In the genomic region with DNA sequence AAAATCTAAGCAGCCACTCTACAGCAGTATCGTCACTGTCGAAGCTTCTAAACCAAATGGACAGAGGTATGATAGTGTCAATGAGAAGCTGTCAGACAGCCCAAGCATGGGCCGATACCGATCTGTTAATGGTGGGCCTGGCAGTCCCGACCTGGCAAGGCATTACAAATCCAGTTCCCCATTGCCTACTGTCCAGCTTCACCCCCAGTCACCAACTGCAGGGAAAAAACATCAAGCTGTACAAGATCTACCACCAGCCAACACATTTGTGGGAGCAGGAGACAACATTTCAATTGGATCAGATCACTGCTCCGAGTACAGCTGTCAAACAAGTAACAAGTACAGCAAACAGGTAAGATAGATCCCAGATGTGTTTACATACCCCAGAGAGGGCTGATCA, we compare ENCODE assay signal across 8 mouse cellular contexts. TPM values are rescaled to one million over a fixed set of nuclear protein-coding genes. Genes with fewer than 3 reads are reported as not detected.
DNase-seq lines count a peak whose midpoint lies in the region; ATAC-seq and TF ChIP-seq lines count a peak whose summit lies in the region.

No protein-coding gene starts in this region.

- H3K27ac ChIP-seq in kidney, embryonic 16.5 days (ENCODE audit: low read length): no peak overlapping the region
- H3K27ac ChIP-seq in embryonic facial prominence, embryonic 15.5 days (replicated peaks): no peak overlapping the region
- H3K27ac ChIP-seq in intestine, embryonic 15.5 days: no peak overlapping the region
- H3K27ac ChIP-seq in neural tube, embryonic 15.5 days (replicated peaks): no peak overlapping the region
- H3K27ac ChIP-seq in thymus, adult 2 months (ENCODE audit: control insufficient read depth, insufficient read depth, low read length): no peak overlapping the region

- 45% methylated on average over 6 of the region's 6 CpGs for WGBS in kidney, embryonic 16.5 days
- WGBS in embryonic facial prominence, embryonic 15.5 days: 29% methylated on average over 6 of the region's 6 CpGs
- WGBS in intestine, embryonic 15.5 days: 31% methylated on average over 6 of the region's 6 CpGs
- 47% methylated on average over 6 of the region's 6 CpGs for WGBS in neural tube, embryonic 15.5 days
- WGBS in thymus, adult 2 months: 74% methylated on average over 6 of the region's 6 CpGs

- DNase-seq in kidney, adult 8-10 months: no peak
- DNase-seq in thymus, adult 2 months: no peak
- DNase-seq in yolk sac, embryonic 10.5 days (ENCODE audit: low spot score): no peak
- no peak for DNase-seq in layer of hippocampus, adult 9-11 months

- no peak for TF ChIP-seq CTCF in thymus, adult 2 months (IDR thresholded peaks at IDR 0.05; ENCODE audit: borderline replicate concordance, control insufficient read depth, extremely low read depth, insufficient read depth, low read length, poor library complexity)

- no peaks in the 10 kb centered on the region for H3K36me3 ChIP-seq in kidney, embryonic 16.5 days (ENCODE audit: insufficient read depth, low read length)
- no peaks in the 10 kb centered on the region for H3K36me3 ChIP-seq in embryonic facial prominence, embryonic 15.5 days
- H3K36me3 ChIP-seq in intestine, embryonic 15.5 days: no peaks in the 10 kb centered on the region
- H3K36me3 ChIP-seq in neural tube, embryonic 15.5 days: no peaks in the 10 kb centered on the region
- H3K36me3 ChIP-seq in thymus, adult 2 months (ENCODE audit: control insufficient read depth, insufficient read depth, low read length): no peaks in the 10 kb centered on the region

- TF ChIP-seq POLR2A in thymus, adult 2 months (IDR thresholded peaks at IDR 0.05; ENCODE audit: control insufficient read depth, extremely low read depth, insufficient read depth, low read length, poor library complexity): no peak

- H3K9ac ChIP-seq in kidney, embryonic 16.5 days (replicated peaks; ENCODE audit: low read length): no peak overlapping the region
- no peak overlapping the region for H3K9ac ChIP-seq in embryonic facial prominence, embryonic 15.5 days
- no peak overlapping the region for H3K9ac ChIP-seq in intestine, embryonic 15.5 days
- H3K9ac ChIP-seq in neural tube, embryonic 15.5 days (replicated peaks): peak overlapping the region; percentile 77; the same call in 1 of the 2 replicates

- no peak for ATAC-seq in kidney, embryonic 16.5 days (ENCODE audit: low FRiP score, low TSS enrichment)
- no peak for ATAC-seq in embryonic facial prominence, embryonic 15.5 days (ENCODE audit: insufficient number of reproducible peaks, low FRiP score, low TSS enrichment, low read depth)
- ATAC-seq in intestine, embryonic 15.5 days: no peak
- ATAC-seq in neural tube, embryonic 15.5 days (ENCODE audit: low FRiP score): no peak

- peaks cover 26% of the 10 kb centered on the region for H3K27me3 ChIP-seq in kidney, embryonic 16.5 days (ENCODE audit: insufficient read depth, low read length)
- no peaks in the 10 kb centered on the region for H3K27me3 ChIP-seq in embryonic facial prominence, embryonic 15.5 days
- H3K27me3 ChIP-seq in intestine, embryonic 15.5 days (replicated peaks): no peaks in the 10 kb centered on the region
- H3K27me3 ChIP-seq in neural tube, embryonic 15.5 days (replicated peaks): no peaks in the 10 kb centered on the region
- H3K27me3 ChIP-seq in thymus, adult 2 months (ENCODE audit: control insufficient read depth, insufficient read depth, low read length): peaks cover 15% of the 10 kb centered on the region

- H3K4me1 ChIP-seq in kidney, embryonic 16.5 days (ENCODE audit: insufficient read depth, low read length): peaks cover 13% of the 10 kb centered on the region; the same call in 1 of the 2 replicates
- H3K4me1 ChIP-seq in embryonic facial prominence, embryonic 15.5 days: peaks cover 31% of the 10 kb centered on the region
- peaks cover 10% of the 10 kb centered on the region; the same call in 1 of the 2 replicates for H3K4me1 ChIP-seq in intestine, embryonic 15.5 days (replicated peaks)
- peaks cover 18% of the 10 kb centered on the region; the same call in 1 of the 2 replicates for H3K4me1 ChIP-seq in neural tube, embryonic 15.5 days
- H3K4me1 ChIP-seq in thymus, adult 2 months (replicated peaks; ENCODE audit: control insufficient read depth, insufficient read depth, low read length): peaks cover 26% of the 10 kb centered on the region

- peak overlapping the region; percentile 74 for H3K4me3 ChIP-seq in kidney, embryonic 16.5 days (ENCODE audit: low read length)
- H3K4me3 ChIP-seq in embryonic facial prominence, embryonic 15.5 days (replicated peaks): peak overlapping the region; percentile 69
- 0 out of 2 replicates have a peak overlapping the region, but pooled peaks have one; percentile 7 for H3K4me3 ChIP-seq in intestine, embryonic 15.5 days (replicated peaks)
- H3K4me3 ChIP-seq in neural tube, embryonic 15.5 days (replicated peaks): peak overlapping the region; percentile 77
- H3K4me3 ChIP-seq in thymus, adult 2 months (ENCODE audit: control insufficient read depth, insufficient read depth, low read length): no peak overlapping the region

- no peaks in the 10 kb centered on the region for H3K9me3 ChIP-seq in kidney, embryonic 16.5 days (ENCODE audit: low read length)
- H3K9me3 ChIP-seq in embryonic facial prominence, embryonic 15.5 days (replicated peaks): no peaks in the 10 kb centered on the region
- no peaks in the 10 kb centered on the region for H3K9me3 ChIP-seq in intestine, embryonic 15.5 days
- no peaks in the 10 kb centered on the region for H3K9me3 ChIP-seq in neural tube, embryonic 15.5 days (replicated peaks)

- H3K4me2 ChIP-seq in kidney, embryonic 16.5 days (replicated peaks; ENCODE audit: low read depth, low read length): peak overlapping the region; percentile 76
- H3K4me2 ChIP-seq in embryonic facial prominence, embryonic 15.5 days (replicated peaks): peak overlapping the region; percentile 93
- peak overlapping the region; percentile 93 for H3K4me2 ChIP-seq in intestine, embryonic 15.5 days (replicated peaks)
- peak overlapping the region; percentile 93 for H3K4me2 ChIP-seq in neural tube, embryonic 15.5 days

RNA-seq across cellular contexts. Expression of a gene that starts 4.2 kb away (rescaled TPM):
- 4.1 and 5.8 TPM in 2 replicates for polyA plus RNA-seq in kidney, embryonic 16.5 days (2015; fragmentation: Nextera tagmentation; extraction: Ambion mirVana)
- polyA plus RNA-seq in embryonic facial prominence, embryonic 15.5 days (2015; fragmentation: Nextera tagmentation; extraction: Ambion mirVana): 11.3 and 11.7 TPM in 2 replicates
- 5.8 and 6.4 TPM in 2 replicates for polyA plus RNA-seq in intestine, embryonic 15.5 days (2015; fragmentation: Nextera tagmentation; extraction: Ambion mirVana)
- 24.1 and 29.0 TPM in 2 replicates for polyA plus RNA-seq in neural tube, embryonic 15.5 days (2015; fragmentation: Nextera tagmentation; extraction: Ambion mirVana)
- polyA plus RNA-seq in thymus, adult 2 months (2012; rRNA removed): 2.9 and 3.6 TPM in 2 replicates
